Mouse (Mus musculus) C2C12 (cell line): ENCODE measurements at regions not wholly inside any gene's neighbourhood (a gene's known extent, or its start where the extent isn't known, plus 50 kb on each side); places are given as distances from the start of the nearest gene placed in this dataset.

Experiments
- H3K27me3 ChIP-seq: one replicate; pipeline ENCODE4 v1.6.1; 2011; ENCODE audit not compliant: control insufficient read depth, insufficient read depth, insufficient read length
- H3K36me3 ChIP-seq: one replicate; pipeline ENCODE4 v1.6.1; 2011; ENCODE audit not compliant: control insufficient read depth, insufficient read depth
- H3K4me3 ChIP-seq: one replicate; pipeline ENCODE4 v1.5.1; 2011; ENCODE audit warnings: mild to moderate bottlenecking, control low read depth; ENCODE audit not compliant: poor library complexity, insufficient read depth, severe bottlenecking
- H3K79me2 ChIP-seq: one replicate; pipeline ENCODE4 v1.6.1; 2011; ENCODE audit not compliant: control insufficient read depth, insufficient read depth
- H3K79me3 ChIP-seq: one replicate; pipeline ENCODE4 v1.6.1; 2011; ENCODE audit warnings: low read depth, control low read depth
- H3ac ChIP-seq: one replicate; pipeline ENCODE3; 2011; ENCODE audit warnings: low read depth; ENCODE audit not compliant: control insufficient read depth, insufficient read length
- CEBPB ChIP-seq: IDR thresholded peaks from one replicate; pipeline ENCODE4 v1.6.1; 2011; ENCODE audit warnings: low read depth, mild to moderate bottlenecking, control low read depth, moderate library complexity
- CTCF ChIP-seq: IDR thresholded peaks from one replicate; pipeline ENCODE4 v1.5.1; 2011; ENCODE audit not compliant: control insufficient read depth, insufficient read depth, insufficient read length
- FOSL1 ChIP-seq: IDR thresholded peaks from one replicate; pipeline ENCODE4 v1.8.0; 2011; ENCODE audit warnings: mild to moderate bottlenecking, low read length; ENCODE audit not compliant: poor library complexity, insufficient read depth, severe bottlenecking
- MAX ChIP-seq: IDR thresholded peaks from one replicate; pipeline ENCODE4 v1.6.1; 2011; ENCODE audit warnings: mild to moderate bottlenecking, control low read depth
- MYOD1 ChIP-seq: IDR thresholded peaks from one replicate; pipeline ENCODE4 v1.6.1; 2011; ENCODE audit warnings: low read depth; ENCODE audit not compliant: control insufficient read depth, insufficient read length
- MYOG ChIP-seq: IDR thresholded peaks from one replicate; pipeline ENCODE4 v1.6.1; 2011; ENCODE audit not compliant: control insufficient read depth, insufficient read length; ENCODE audit errors: extremely low read depth
- USF1 ChIP-seq: IDR thresholded peaks from one replicate; pipeline ENCODE4 v1.6.1; 2011; ENCODE audit warnings: low read depth, mild to moderate bottlenecking, control low read depth, moderate library complexity

- peaks cover 76% of the 10 kb centered on the region for H3K27me3 ChIP-seq
- H3K79me3 ChIP-seq = no peaks in the 10 kb centered on the region
- TF ChIP-seq FOSL1 (no peak), MYOG (no peak)
- no peaks in the 10 kb centered on the region for H3K36me3 ChIP-seq
- H3ac ChIP-seq = no peak overlapping the region
- H3K4me3 ChIP-seq = no peak overlapping the region
- H3K79me2 ChIP-seq = no peaks in the 10 kb centered on the region
These were observed 79.6 kb downstream of the Hif1an start for GRCm38 (mm10) chr19:44642294-44642693.

DNA sequence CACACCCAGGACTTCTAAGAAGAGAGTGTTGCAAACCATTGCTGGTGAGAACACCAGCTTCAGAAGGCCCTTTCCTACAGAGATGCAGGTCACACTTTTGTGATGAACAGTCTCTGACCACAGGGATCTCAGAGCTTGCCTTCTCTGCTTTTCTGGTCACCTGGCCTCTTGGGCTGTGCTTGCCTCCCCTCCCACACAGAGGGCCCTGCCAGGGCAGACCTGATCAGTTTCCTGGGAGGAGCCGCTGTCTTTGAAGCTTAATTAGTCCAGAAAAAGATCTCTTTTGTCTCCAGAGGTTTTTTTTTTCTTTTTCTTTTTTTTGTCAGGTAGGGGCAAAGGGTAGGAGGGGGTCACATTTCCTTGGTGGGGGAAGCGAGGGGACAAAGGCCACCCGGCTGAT, 81.7 kb downstream of the Hif1an start:
- Histone ChIP-seq H3K27me3 (peaks cover 78% of the 10 kb centered on the region), H3ac (no peak overlapping the region), H3K79me2 (no peaks in the 10 kb centered on the region), H3K79me3 (no peaks in the 10 kb centered on the region), H3K4me3 (no peak overlapping the region), H3K36me3 (no peaks in the 10 kb centered on the region)
- no peak for TF ChIP-seq MAX
- no peak for TF ChIP-seq MYOG
- no peak for TF ChIP-seq CTCF
- no peak for TF ChIP-seq MYOD1
- no peak for TF ChIP-seq USF1
- no peak for TF ChIP-seq CEBPB
- no peak for TF ChIP-seq FOSL1

DNA sequence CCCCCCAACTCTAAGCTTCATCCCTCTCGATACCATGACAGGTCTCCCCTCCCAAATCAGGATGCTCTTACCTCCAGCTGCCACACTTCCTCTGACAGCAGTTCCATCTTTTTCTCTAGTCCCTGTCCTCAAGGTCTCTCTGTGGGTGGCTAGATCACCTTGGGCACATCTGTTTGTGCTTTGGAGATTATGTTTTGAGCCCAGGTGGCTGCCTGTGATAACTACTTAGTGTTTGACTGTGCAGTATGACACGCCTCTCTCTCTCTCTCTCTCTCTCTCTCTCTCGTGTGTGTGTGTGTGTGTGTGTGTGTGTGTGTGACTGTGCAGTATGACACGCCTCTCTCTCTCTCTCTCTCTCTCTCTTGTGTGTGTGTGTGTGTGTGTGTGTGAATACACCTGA, 82.3 kb downstream of the Hif1an start:
- Histone ChIP-seq H3ac (no peak overlapping the region), H3K79me3 (no peaks in the 10 kb centered on the region), H3K4me3 (no peak overlapping the region), H3K36me3 (no peaks in the 10 kb centered on the region), H3K27me3 (peaks cover 78% of the 10 kb centered on the region), H3K79me2 (no peaks in the 10 kb centered on the region)
- TF ChIP-seq USF1 (no peak), MYOD1 (no peak), CTCF (no peak), MYOG (no peak), MAX (no peak), FOSL1 (no peak), CEBPB (no peak)

DNA sequence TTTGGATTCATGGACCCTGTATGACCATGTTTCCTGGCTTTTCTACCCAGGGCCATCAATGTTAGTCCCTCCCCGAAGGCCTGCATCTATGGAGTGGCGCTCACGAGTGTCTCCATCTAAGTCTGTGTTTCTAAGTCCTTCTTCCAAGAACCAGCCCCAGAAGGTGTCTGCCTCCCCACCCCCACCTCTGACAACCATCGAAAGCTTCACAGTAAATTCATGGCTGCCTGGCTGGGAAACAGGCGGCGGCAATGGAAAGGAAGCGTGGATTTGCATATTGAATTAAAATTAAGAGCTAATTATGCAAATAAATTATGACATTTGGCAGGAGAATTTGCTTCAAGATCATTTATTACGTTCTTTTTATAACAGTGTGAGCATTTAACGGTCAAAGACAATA, 83.9 kb downstream of the Hif1an start:
- Histone ChIP-seq H3K4me3 (no peak overlapping the region), H3K36me3 (no peaks in the 10 kb centered on the region), H3ac (no peak overlapping the region), H3K79me2 (no peaks in the 10 kb centered on the region), H3K79me3 (no peaks in the 10 kb centered on the region), H3K27me3 (peaks cover 78% of the 10 kb centered on the region)
- TF ChIP-seq CTCF (no peak), MAX (no peak), MYOD1 (no peak), MYOG (no peak), FOSL1 (no peak), USF1 (no peak), CEBPB (no peak)

DNA sequence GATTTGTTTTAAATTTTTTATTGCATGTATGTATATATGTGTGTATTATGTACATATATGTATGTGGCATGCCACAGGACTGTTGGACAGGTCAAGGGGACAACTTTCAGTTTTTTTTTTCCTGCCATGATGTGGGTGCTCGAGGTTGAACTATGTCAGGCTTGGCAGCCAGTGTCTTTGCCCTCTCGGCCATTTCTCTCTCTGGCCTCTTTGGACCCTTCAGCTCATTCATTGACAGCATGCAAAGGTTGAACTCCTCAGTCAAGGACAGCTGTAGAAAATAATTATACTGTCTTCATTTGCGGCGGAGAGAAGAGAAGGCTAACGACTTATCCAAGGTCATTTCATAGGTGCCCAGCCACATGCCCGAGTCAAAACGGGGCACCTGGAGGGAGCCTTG, 86.6 kb downstream of the Hif1an start:
- Histone ChIP-seq H3K79me3 (no peaks in the 10 kb centered on the region), H3K27me3 (peaks cover 65% of the 10 kb centered on the region), H3K79me2 (no peaks in the 10 kb centered on the region), H3ac (no peak overlapping the region), H3K4me3 (no peak overlapping the region), H3K36me3 (no peaks in the 10 kb centered on the region)
- TF ChIP-seq MYOG (no peak), USF1 (no peak)

DNA sequence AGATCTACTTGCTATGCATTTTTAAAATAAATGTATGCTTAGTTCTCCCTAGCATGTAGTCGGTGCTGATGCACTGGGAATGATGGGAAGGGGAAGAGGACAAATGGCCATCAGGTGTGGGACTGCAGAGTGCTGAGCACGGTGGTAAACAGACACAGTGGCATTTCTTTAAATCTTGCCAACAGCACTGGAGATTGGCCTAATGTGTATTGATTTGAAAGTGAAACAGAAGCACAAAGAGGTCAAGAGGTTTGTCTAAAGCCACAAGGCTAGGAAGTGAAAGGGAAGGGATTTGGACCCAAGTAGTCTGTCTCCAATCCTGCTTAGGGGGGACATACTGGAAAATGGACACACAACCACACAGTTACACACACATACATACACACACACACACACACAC, 88.2 kb downstream of the Hif1an start:
- no peak overlapping the region for H3K4me3 ChIP-seq
- no peaks in the 10 kb centered on the region for H3K79me2 ChIP-seq
- no peaks in the 10 kb centered on the region for H3K36me3 ChIP-seq
- no peak overlapping the region for H3ac ChIP-seq
- no peaks in the 10 kb centered on the region for H3K79me3 ChIP-seq
- peaks cover 72% of the 10 kb centered on the region for H3K27me3 ChIP-seq
- TF ChIP-seq FOSL1 (no peak), CTCF (no peak), MAX (no peak), CEBPB (no peak), USF1 (no peak), MYOD1 (no peak), MYOG (no peak)
